Mouse (Mus musculus): ENCODE data around the gene Nme7. TPM values are rescaled to one million over a fixed set of nuclear protein-coding genes. Genes with fewer than 3 reads are reported as not detected.

Nme7 gene
- total and polyA plus RNA-seq, 3 experiments, result 23.5 to 33.2 (median 25.3) TPM

DNA sequence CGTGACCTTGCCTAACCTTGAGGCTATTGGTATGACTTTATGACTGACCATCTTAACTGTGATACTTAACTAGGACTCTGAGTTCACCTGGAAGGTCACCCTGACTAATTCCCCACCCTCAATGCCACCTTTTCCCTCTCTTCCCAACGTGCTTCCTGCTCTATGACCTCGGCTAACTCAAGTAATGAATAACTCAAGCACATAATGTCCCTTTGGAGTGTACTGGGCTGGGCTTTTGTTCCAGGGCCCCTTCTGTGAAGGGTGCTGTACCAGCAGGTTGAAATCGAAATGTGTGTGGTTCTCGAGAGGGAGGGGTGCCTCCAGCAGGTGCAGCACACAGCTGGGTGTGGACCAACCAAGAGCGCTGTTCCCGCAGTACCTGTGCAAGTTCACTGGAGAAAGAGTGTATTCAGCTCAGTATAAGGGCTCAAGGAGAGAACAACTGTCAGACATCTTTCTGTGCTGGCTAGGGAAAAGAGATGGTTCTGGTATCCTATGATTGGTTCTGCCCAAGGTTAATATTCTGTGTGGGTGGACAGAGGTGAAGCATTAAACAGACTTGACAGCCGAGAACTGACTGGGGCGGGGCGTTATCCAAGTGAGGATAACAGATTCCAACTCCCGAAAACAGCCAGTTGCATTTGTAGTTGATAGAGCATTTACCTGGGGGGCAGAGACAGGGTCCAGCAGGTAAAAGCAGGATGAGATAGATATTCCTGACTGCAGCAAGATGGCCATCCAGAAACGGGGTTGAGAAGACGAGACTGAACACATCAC is 157.2 kb downstream of the Nme7 start:
- H3K27ac ChIP-seq (ENCODE audit: insufficient read depth, low read depth), result no peak overlapping the region
- in situ Hi-C loops (cut with MboI; ENCODE audit: low pct_ligation_motif_present, low pct_unique_long_range_greater_than_20kb, low sequenced_read_pairs) (no loop called here), dilution Hi-C loops (cut with MboI; ENCODE audit: extremely low pct_ligation_motif_present, extremely low pct_unique_long_range_greater_than_20kb, low sequenced_read_pairs) (no loop called here)
- TF ChIP-seq TCF12 (IDR thresholded peaks at IDR 0.05; ENCODE audit: low read depth, low read length) (0 out of 2 replicates have a peak, but pooled peaks have one; percentile 37), ZKSCAN1 (IDR thresholded peaks at IDR 0.05; ENCODE audit: borderline replicate concordance, low read depth, low read length) (no peak)
- H3K4me2 ChIP-seq (ENCODE audit: insufficient read depth, low read depth, poor library complexity, severe bottlenecking), result peak overlapping the region; percentile 34; the same call in 1 of the 2 replicates
- no peak for DNase-seq (ENCODE audit: extremely low read depth)
- H3K9me3 ChIP-seq (replicated peaks; ENCODE audit: low read length), result no peaks in the 10 kb centered on the region
- H3K9ac ChIP-seq (ENCODE audit: insufficient read depth, low read depth), result no peak overlapping the region
- H3K36me3 ChIP-seq (replicated peaks in 1 of 2; ENCODE audit: control insufficient read depth in 1 of 2, insufficient read depth in 1 of 2, low read length in 1 of 2), result no peaks in the 10 kb centered on the region
- H3K4me1 ChIP-seq (ENCODE audit: control insufficient read depth in 1 of 2, insufficient read depth in 2 of 2), result peaks cover 11% of the 10 kb centered on the region in 2 experiments
- peaks cover 26% of the 10 kb centered on the region for H3K27me3 ChIP-seq (replicated peaks)
- H3K4me3 ChIP-seq (replicated peaks in 1 of 3; ENCODE audit: low read depth in 2 of 3, low read length in 2 of 3, poor library complexity in 1 of 3), result no peak overlapping the region
- no peaks in the 10 kb centered on the region for H3K79me2 ChIP-seq (replicated peaks; ENCODE audit: control insufficient read depth, extremely low read depth, insufficient read depth, poor library complexity, severe bottlenecking)

DNA sequence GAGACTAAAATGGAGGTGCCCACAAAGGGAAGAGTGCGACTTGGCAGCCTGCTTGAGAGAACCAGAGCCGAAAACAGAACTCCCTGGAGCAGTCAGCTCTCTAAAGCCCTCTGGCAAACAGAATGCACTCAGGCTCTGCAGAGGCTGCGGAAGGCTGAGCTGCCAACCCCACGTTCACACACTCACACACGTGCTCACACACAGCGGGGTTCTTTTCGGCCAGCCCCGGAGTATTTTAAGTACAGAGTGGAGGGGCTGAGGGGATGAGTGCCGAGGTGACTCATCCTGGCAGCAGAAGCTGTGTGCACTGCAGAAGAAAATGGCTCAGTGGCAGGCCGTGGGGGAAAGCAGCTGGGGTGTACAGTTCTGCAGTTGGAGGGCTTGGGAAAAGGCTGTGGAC is 157.8 kb downstream of the Nme7 start:
- dilution Hi-C loops (cut with MboI; ENCODE audit: extremely low pct_ligation_motif_present, extremely low pct_unique_long_range_greater_than_20kb, low sequenced_read_pairs), result no loop called here
- DNase-seq (ENCODE audit: extremely low read depth), result no peak
- Histone ChIP-seq H3K4me3 (replicated peaks in 1 of 3; ENCODE audit: low read depth in 2 of 3, low read length in 2 of 3, poor library complexity in 1 of 3) (no peak overlapping the region), H3K36me3 (replicated peaks in 1 of 2; ENCODE audit: control insufficient read depth in 1 of 2, insufficient read depth in 1 of 2, low read length in 1 of 2) (no peaks in the 10 kb centered on the region), H3K9me3 (replicated peaks; ENCODE audit: low read length) (no peaks in the 10 kb centered on the region), H3K79me2 (replicated peaks; ENCODE audit: control insufficient read depth, extremely low read depth, insufficient read depth, poor library complexity, severe bottlenecking) (no peaks in the 10 kb centered on the region), H3K27me3 (replicated peaks) (peaks cover 21% of the 10 kb centered on the region), H3K9ac (ENCODE audit: insufficient read depth, low read depth) (no peak overlapping the region), H3K4me1 (ENCODE audit: control insufficient read depth in 1 of 2, insufficient read depth in 2 of 2) (peaks cover 11% of the 10 kb centered on the region in 2 experiments), H3K4me2 (ENCODE audit: insufficient read depth, low read depth, poor library complexity, severe bottlenecking) (peak overlapping the region; percentile 34), H3K27ac (ENCODE audit: insufficient read depth, low read depth) (no peak overlapping the region)
- in situ Hi-C loops (cut with MboI; ENCODE audit: low pct_ligation_motif_present, low pct_unique_long_range_greater_than_20kb, low sequenced_read_pairs), result no loop called here
- no peak for TF ChIP-seq GABPA (IDR thresholded peaks at IDR 0.05; ENCODE audit: insufficient replicate concordance, low read depth, low read length)
- TF ChIP-seq NRF1 (IDR thresholded peaks at IDR 0.05; ENCODE audit: low read depth, low read length), result no peak
- TF ChIP-seq BHLHE40 (IDR thresholded peaks at IDR 0.05; ENCODE audit: low read depth, low read length), result peak; percentile 73
- no peak for TF ChIP-seq PAX5 (IDR thresholded peaks at IDR 0.05; ENCODE audit: low read length)

DNA sequence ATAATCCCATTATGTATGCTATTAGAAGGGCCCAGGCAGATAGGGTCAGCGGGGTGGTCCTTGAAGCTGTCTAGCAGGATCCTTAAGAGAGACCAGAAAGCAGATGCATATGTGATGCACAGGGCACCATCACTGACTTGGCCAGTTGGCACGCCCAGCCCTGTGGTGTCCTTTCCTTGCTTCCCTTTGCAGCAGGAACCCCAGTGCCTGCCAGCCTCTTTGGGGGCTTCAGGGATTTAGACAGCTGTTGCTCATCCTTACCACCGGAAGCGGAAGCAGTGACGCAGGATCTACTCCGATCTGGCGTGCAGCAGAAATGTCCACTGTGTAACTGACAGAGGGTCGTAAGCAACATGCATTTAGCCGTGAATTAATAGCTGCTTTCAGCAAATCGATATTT is 163.5 kb downstream of the Nme7 start:
- in situ Hi-C loops (cut with MboI; ENCODE audit: low pct_ligation_motif_present, low pct_unique_long_range_greater_than_20kb, low sequenced_read_pairs) (no loop called here), dilution Hi-C loops (cut with MboI; ENCODE audit: extremely low pct_ligation_motif_present, extremely low pct_unique_long_range_greater_than_20kb, low sequenced_read_pairs) (no loop called here)
- TF ChIP-seq POLR2A (IDR thresholded peaks at IDR 0.05; ENCODE audit: low read depth, low read length) (no peak), USF2 (conservative IDR thresholded peaks at IDR 0.05; ENCODE audit: low read depth, low read length) (no peak), TCF12 (IDR thresholded peaks at IDR 0.05; ENCODE audit: low read depth, low read length) (no peak), CTCF (conservative IDR thresholded peaks at IDR 0.05 in 1 of 2, IDR thresholded peaks at IDR 0.05 in 1 of 2; ENCODE audit: low read depth in 2 of 2, low read length in 2 of 2) (no peak), MEF2A (IDR thresholded peaks at IDR 0.05; ENCODE audit: borderline replicate concordance, low read depth, low read length) (no peak), SIN3A (IDR thresholded peaks at IDR 0.05; ENCODE audit: low read length) (no peak), BHLHE40 (IDR thresholded peaks at IDR 0.05; ENCODE audit: low read depth, low read length) (no peak), MXI1 (IDR thresholded peaks at IDR 0.05; ENCODE audit: low read depth, low read length) (no peak), RCOR1 (conservative IDR thresholded peaks at IDR 0.05; ENCODE audit: low read depth, low read length) (no peak), ZNF384 (IDR thresholded peaks at IDR 0.05; ENCODE audit: low read depth, low read length) (no peak), NELFE (IDR thresholded peaks at IDR 0.05; ENCODE audit: low read depth, low read length) (no peak), MAZ (IDR thresholded peaks at IDR 0.05; ENCODE audit: low read depth, low read length) (no peak), POLR2AphosphoS2 (IDR thresholded peaks at IDR 0.05; ENCODE audit: low read depth, low read length) (no peak), TBP (conservative IDR thresholded peaks at IDR 0.05; ENCODE audit: low read depth, low read length) (no peak)
- H3K36me3 ChIP-seq (replicated peaks in 1 of 2; ENCODE audit: control insufficient read depth in 1 of 2, insufficient read depth in 1 of 2, low read length in 1 of 2), result no peaks in the 10 kb centered on the region
- no peak overlapping the region for H3K9ac ChIP-seq (ENCODE audit: insufficient read depth, low read depth)
- no peaks in the 10 kb centered on the region for H3K27me3 ChIP-seq (replicated peaks)
- H3K4me3 ChIP-seq (replicated peaks in 1 of 3; ENCODE audit: low read depth in 2 of 3, low read length in 2 of 3, poor library complexity in 1 of 3), result no peak overlapping the region
- H3K27ac ChIP-seq (ENCODE audit: insufficient read depth, low read depth), result no peak overlapping the region
- no peak overlapping the region for H3K4me2 ChIP-seq (ENCODE audit: insufficient read depth, low read depth, poor library complexity, severe bottlenecking)
- DNase-seq (ENCODE audit: extremely low read depth), result no peak
- no peaks in the 10 kb centered on the region for H3K4me1 ChIP-seq (ENCODE audit: control insufficient read depth in 1 of 2, insufficient read depth in 2 of 2)
- no peaks in the 10 kb centered on the region for H3K79me2 ChIP-seq (replicated peaks; ENCODE audit: control insufficient read depth, extremely low read depth, insufficient read depth, poor library complexity, severe bottlenecking)
- no peaks in the 10 kb centered on the region for H3K9me3 ChIP-seq (replicated peaks; ENCODE audit: low read length)

All from CH12.LX (cell line).